Mouse (Mus musculus): ENCODE results near the gene Abhd14a.

The Abhd14a gene

GRCm38 (mm10) chr9:106411091-106411594 lies 36.3 kb downstream of the Abhd14a start:
- no peak for DNase-seq (ENCODE audit: low spot score)

DNA sequence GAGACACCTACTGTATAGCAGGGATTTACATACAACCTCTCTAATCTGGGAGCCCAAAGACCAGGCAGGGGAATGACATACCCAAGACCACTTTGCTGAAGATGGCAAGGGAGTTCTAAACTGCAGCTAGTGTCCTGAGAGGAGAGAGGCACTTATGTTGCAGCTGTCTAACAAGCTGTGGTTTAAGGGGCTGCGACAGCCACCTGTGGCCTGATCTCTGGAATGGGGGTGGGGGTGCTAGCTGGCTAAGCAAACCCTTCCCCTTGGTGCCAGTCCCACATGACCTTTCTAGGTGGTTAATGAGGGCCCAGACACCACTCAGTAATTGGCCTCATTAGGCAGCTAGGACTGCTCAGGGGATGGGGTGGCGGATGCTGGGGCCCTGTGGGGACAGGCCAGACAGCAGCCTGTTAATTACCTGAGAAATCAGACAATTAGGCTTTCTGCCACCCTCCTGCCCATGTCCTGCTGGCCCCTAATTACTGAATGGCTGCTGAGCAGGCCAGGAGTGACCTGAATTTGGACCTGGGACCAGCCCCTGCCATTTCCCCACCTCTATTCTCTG lies 37.3 kb downstream of the Abhd14a start:
- no peak for DNase-seq (ENCODE audit: low spot score)

GRCm38 (mm10) chr9:106409096-106409495 lies 38.4 kb downstream of the Abhd14a start:
- DNase-seq (ENCODE audit: low spot score), result no peak

GRCm38 (mm10) chr9:106406443-106407078 lies 40.9 kb downstream of the Abhd14a start:
- DNase-seq (ENCODE audit: low spot score), result no peak

GRCm38 (mm10) chr9:106405275-106405674 lies 42.2 kb downstream of the Abhd14a start:
- no peak for DNase-seq (ENCODE audit: low spot score)

DNA sequence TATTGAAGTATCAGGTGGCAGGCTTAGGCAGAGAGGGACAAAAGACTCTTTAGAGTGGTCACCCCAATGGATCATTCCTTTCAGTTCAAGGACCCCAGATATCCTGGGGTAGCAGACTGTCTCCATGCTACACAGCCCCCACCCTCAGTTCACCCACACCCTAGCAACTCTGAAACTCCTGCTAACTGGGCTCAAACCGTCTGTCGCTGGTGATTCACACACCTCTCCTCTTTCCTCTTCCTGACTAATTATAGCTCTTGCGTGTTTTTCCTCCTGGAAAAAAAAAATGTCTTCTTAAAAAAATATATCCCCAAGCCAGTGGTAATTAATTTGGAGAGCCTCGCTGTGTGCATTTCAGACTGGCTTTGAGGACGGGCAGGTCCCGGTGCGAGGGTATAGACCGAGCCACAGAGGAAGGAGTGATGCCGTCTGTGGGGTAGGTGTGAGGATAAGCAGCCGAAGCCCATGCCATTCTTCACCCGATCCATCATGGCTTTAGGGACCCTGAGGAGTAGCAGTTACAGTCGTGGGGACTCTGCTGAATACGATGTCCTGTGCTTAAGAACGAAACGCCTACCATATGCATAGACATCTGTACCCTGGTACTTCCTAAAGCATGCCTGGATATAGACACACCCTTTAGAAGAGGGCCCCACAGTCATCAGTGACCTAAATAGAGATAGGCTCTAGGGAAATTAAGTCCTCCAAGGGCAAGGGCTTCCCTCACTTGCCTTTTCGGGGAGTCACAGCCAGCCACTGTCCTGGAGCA lies 44.7 kb downstream of the Abhd14a start:
- no peak for DNase-seq (ENCODE audit: low spot score)

GRCm38 (mm10) chr9:106402149-106402548 lies 45.3 kb downstream of the Abhd14a start:
- DNase-seq (ENCODE audit: low spot score), result no peak

DNA sequence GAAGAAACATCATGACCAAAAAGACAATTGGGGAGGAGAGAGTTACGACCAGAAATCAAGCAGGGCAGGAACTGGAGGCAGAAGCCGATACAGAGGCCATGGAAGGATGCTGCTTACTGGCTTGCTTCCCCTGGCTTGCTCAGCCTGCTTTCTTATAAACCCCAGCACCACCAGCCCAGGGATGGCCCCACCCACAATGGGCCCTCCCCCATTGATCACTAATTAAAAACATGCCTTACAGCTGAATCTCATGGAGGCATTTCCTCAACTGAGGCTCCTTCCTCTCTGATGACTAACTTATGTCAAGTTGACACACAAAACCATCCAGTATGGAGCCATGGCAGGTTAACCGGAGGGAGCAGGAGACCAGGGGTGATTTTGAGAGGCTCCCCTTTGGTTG lies 47.7 kb downstream of the Abhd14a start:
- DNase-seq (ENCODE audit: low spot score), result no peak

GRCm38 (mm10) chr9:106398667-106399311 lies 48.7 kb downstream of the Abhd14a start:
- no peak for DNase-seq (ENCODE audit: low spot score)

DNA sequence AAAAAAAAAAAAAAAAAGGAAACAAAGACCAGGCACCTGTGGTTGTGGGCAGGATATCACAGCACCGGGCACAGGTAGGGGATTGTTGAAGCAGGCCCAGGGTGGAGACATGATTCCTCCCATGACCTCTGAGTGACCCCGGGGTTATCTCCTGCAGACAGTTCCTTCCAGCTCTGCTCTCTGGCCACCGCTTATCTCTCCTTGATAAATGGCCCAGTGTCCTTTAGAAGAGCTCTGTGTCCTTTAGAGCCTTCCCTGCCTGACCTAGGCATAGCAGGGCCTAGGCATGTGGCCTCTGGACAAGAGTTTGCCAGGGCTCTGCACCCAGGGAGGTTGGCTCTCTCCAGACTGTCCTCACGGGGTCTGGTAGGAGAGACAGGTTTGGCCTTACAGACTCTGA lies 49.7 kb downstream of the Abhd14a start:
- DNase-seq (ENCODE audit: low spot score), result no peak

GRCm38 (mm10) chr9:106394649-106395602 lies 52.6 kb downstream of the Abhd14a start:
- DNase-seq (ENCODE audit: low spot score), result no peak

GRCm38 (mm10) chr9:106393548-106393947 lies 53.9 kb downstream of the Abhd14a start:
- no peak for DNase-seq (ENCODE audit: low spot score)

GRCm38 (mm10) chr9:106392828-106393527 lies 54.5 kb downstream of the Abhd14a start:
- no peak for DNase-seq (ENCODE audit: low spot score)
